Mouse (Mus musculus) MEL (cell line): ENCODE results near the gene Scaf4.

Experiments used
- BHLHE40 ChIP-seq: IDR thresholded peaks from 2 replicates; pipeline ENCODE4 v1.6.1; 2012; ENCODE audit warnings: low read depth, mild to moderate bottlenecking, inconsistent platforms, low read length, improper control_type of control experiment, borderline replicate concordance
- CHD2 ChIP-seq: IDR thresholded peaks from 2 replicates; pipeline ENCODE4 v1.6.1; 2011; ENCODE audit warnings: low read length, improper control_type of control experiment
- CTCF ChIP-seq, 3 experiments: IDR thresholded peaks in 2 of 3; conservative IDR thresholded peaks in 1 of 3; 2 replicates each; pipeline ENCODE4 v1.5.1; 2011 to 2012; ENCODE audit warnings: low read length in 3 of 3, low read depth in 2 of 3, mild to moderate bottlenecking in 2 of 3, improper control_type of control experiment in 1 of 3, inconsistent platforms in 1 of 3, mixed read lengths in 1 of 3, moderate library complexity in 1 of 3; ENCODE audit not compliant: control insufficient read depth in 1 of 3, insufficient read depth in 1 of 3, poor library complexity in 1 of 3, severe bottlenecking in 1 of 3
- EP300 ChIP-seq, 2 experiments: IDR thresholded peaks; 2 replicates each; pipeline ENCODE4 v1.6.1; 2011; ENCODE audit warnings: improper control_type of control experiment in 2 of 2, low read length in 2 of 2, low read depth in 1 of 2, mild to moderate bottlenecking in 1 of 2
- HCFC1 ChIP-seq: IDR thresholded peaks from 2 replicates; pipeline ENCODE4 v1.6.1; 2012; ENCODE audit warnings: low read depth, mild to moderate bottlenecking, inconsistent platforms, low read length, improper control_type of control experiment, moderate library complexity
- MAZ ChIP-seq: IDR thresholded peaks from 2 replicates; pipeline ENCODE4 v1.6.1; 2012; ENCODE audit warnings: low read depth, mild to moderate bottlenecking, inconsistent platforms, low read length, improper control_type of control experiment
- POLR2A ChIP-seq, 2 experiments: IDR thresholded peaks; 2 replicates each; pipeline ENCODE4 v1.6.1; 2011 to 2012; ENCODE audit warnings: low read length in 2 of 2, mild to moderate bottlenecking in 2 of 2, control low read depth in 1 of 2, improper control_type of control experiment in 1 of 2, low read depth in 1 of 2, moderate library complexity in 1 of 2; ENCODE audit not compliant: control insufficient read depth in 1 of 2, insufficient read depth in 1 of 2, poor library complexity in 1 of 2
- POLR2AphosphoS2 ChIP-seq: IDR thresholded peaks from 2 replicates; pipeline ENCODE4 v1.6.1; 2011; ENCODE audit warnings: low read length, improper control_type of control experiment
- TCF12 ChIP-seq: IDR thresholded peaks from 2 replicates; pipeline ENCODE4 v1.6.1; 2014; ENCODE audit warnings: low read depth, mild to moderate bottlenecking, inconsistent platforms, low read length, improper control_type of control experiment, moderate library complexity
- ZC3H11A ChIP-seq: IDR thresholded peaks from 2 replicates; pipeline ENCODE4 v1.6.1; 2012; ENCODE audit warnings: low read depth, mild to moderate bottlenecking, inconsistent platforms, low read length, improper control_type of control experiment
- ZNF384 ChIP-seq: IDR thresholded peaks from 2 replicates; pipeline ENCODE4 v1.6.1; 2012; ENCODE audit warnings: low read depth, mild to moderate bottlenecking, inconsistent platforms, low read length, improper control_type of control experiment

DNA sequence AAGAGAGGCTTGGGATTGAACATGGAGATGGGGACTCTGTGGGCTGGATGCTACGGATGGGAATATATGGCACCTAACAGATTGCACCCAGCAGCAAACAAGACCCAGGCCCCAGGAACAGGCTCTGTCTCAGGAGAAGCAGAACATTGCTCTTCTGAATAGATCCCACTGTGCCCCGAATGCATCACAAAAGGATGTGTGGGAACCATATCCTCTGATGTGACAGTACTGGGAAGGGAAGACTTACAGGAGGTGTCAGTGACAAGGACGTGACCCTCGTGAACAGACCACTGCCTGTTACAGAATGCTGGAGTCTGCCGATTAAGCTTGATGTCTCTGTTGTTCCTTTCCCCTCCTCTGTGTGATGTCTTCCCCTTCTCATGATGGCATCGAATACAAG is 48.2 kb upstream of the Scaf4 start:
- TF ChIP-seq ZC3H11A = no peak
- no peak for TF ChIP-seq POLR2A (IDR thresholded peaks at IDR 0.05; ENCODE audit: control insufficient read depth in 1 of 2, insufficient read depth in 1 of 2, low read depth in 1 of 2, low read length in 2 of 2, poor library complexity in 1 of 2)
- no peak for TF ChIP-seq CTCF (IDR thresholded peaks at IDR 0.05 in 2 of 3, conservative IDR thresholded peaks at IDR 0.05 in 1 of 3; ENCODE audit: control insufficient read depth in 1 of 3, insufficient read depth in 1 of 3, low read depth in 2 of 3, low read length in 3 of 3, poor library complexity in 1 of 3, severe bottlenecking in 1 of 3)
- TF ChIP-seq CHD2 = no peak
- no peak for TF ChIP-seq BHLHE40
- no peak for TF ChIP-seq HCFC1
- no peak for TF ChIP-seq MAZ
- TF ChIP-seq EP300 (IDR thresholded peaks at IDR 0.05; ENCODE audit: low read depth in 1 of 2, low read length in 2 of 2) = no peak
- TF ChIP-seq TCF12 = no peak
- no peak for TF ChIP-seq ZNF384
- no peak for TF ChIP-seq POLR2AphosphoS2
